Mouse (Mus musculus) gastrocnemius, postnatal 14 days (tissue): Measurements from ENCODE around the gene Lrrc18. TPM values are rescaled to one million over a fixed set of nuclear protein-coding genes. Genes with fewer than 3 reads are reported as not detected.

Source experiments
- DNase-seq: peaks from one replicate; pipeline ENCODE4 v3.0.0; 2021; ENCODE audit warnings: mixed read lengths
- intact Hi-C: fragments of 180-260 bp; cut with DNase I; formaldehyde crosslinking; loops from one replicate; pipeline ENCODE4 v1.15.1; 2025; ENCODE audit warnings: low total_unique reads
- long read RNA-seq, 2 experiments: library from polyadenylated mRNA; stranded (forward); transcript quantifications; one replicate each; pipeline ENCODE4 v2.0.0; 2021
- total RNA-seq, 2 experiments: library from RNA; stranded (reverse); gene quantifications; 2 replicates each; pipeline ENCODE4 v1.2.3; 2021

Lrrc18 gene
- not detected for total RNA-seq
- long read RNA-seq, experiment 1 = 0 reads
- long read RNA-seq, experiment 2 = 0 reads

GRCm38 (mm10) chr14:32991082-32991481 is at the start of gene Lrrc18:
TSS of gene Lrrc18 (plus strand) at chr14:32991382.
- DNase-seq = no peak
- intact Hi-C loops = no loop called here

GRCm38 (mm10) chr14:32947512-32947911 is 43.7 kb upstream of the Lrrc18 start:
- intact Hi-C loops = no loop called here
- no peak for DNase-seq

- peak; percentile 86 for DNase-seq
- intact Hi-C loops = no loop called here
Observed at GRCm38 (mm10) chr14:32950312-32951301, 40.6 kb upstream of the Lrrc18 start.

GRCm38 (mm10) chr14:32956486-32956885 is 34.7 kb upstream of the Lrrc18 start:
- DNase-seq = peak; percentile 65

GRCm38 (mm10) chr14:32958671-32959070 is 32.5 kb upstream of the Lrrc18 start:
- no peak for DNase-seq
- intact Hi-C loops = no loop called here

More at GRCm38 (mm10) chr14:32956486-32956885, 34.7 kb upstream of the Lrrc18 start:
- intact Hi-C loops = no loop called here

GRCm38 (mm10) chr14:32960481-32960880 is 30.7 kb upstream of the Lrrc18 start:
- intact Hi-C loops = loop anchor here (5.0 to 10.0 kb wide), 2 partner anchors 188 to 356 kb away; no protein-coding TSS in a partner anchor

GRCm38 (mm10) chr14:32964742-32965141 is 26.4 kb upstream of the Lrrc18 start:
- DNase-seq = no peak

More at GRCm38 (mm10) chr14:32960481-32960880, 30.7 kb upstream of the Lrrc18 start:
- peak; percentile 67 for DNase-seq

GRCm38 (mm10) chr14:32970700-32971099 is 20.5 kb upstream of the Lrrc18 start:
- intact Hi-C loops = no loop called here
- DNase-seq = no peak

More at GRCm38 (mm10) chr14:32964742-32965141, 26.4 kb upstream of the Lrrc18 start:
- intact Hi-C loops = loop anchor here (5.0 to 10.0 kb wide), 2 partner anchors 192 to 360 kb away; no protein-coding TSS in a partner anchor

- no peak for DNase-seq
- intact Hi-C loops = no loop called here
Observed at GRCm38 (mm10) chr14:32984176-32984738, 6.9 kb upstream of the Lrrc18 start.

- no peak for DNase-seq
- intact Hi-C loops = no loop called here
Observed at GRCm38 (mm10) chr14:32986659-32987058, 4.5 kb upstream of the Lrrc18 start.

GRCm38 (mm10) chr14:32994954-32995636 is 3.9 kb downstream of the Lrrc18 start:
- intact Hi-C loops = no loop called here
- peak; percentile 25 for DNase-seq

- intact Hi-C loops = no loop called here
- DNase-seq = no peak
Observed at GRCm38 (mm10) chr14:32999511-32999910, 8.3 kb downstream of the Lrrc18 start.

- intact Hi-C loops = no loop called here
- no peak for DNase-seq
Observed at GRCm38 (mm10) chr14:33000112-33000979, 9.2 kb downstream of the Lrrc18 start.

- DNase-seq = no peak
- intact Hi-C loops = no loop called here
Observed at GRCm38 (mm10) chr14:33005114-33005513, 13.9 kb downstream of the Lrrc18 start.

GRCm38 (mm10) chr14:33007638-33008037 is 16.5 kb downstream of the Lrrc18 start:
- intact Hi-C loops = no loop called here
- no peak for DNase-seq

GRCm38 (mm10) chr14:33019050-33019449 is 27.9 kb downstream of the Lrrc18 start:
- DNase-seq = no peak
- intact Hi-C loops = no loop called here

- DNase-seq = peak; percentile 30
- intact Hi-C loops = no loop called here
Observed at GRCm38 (mm10) chr14:33019606-33020005, 28.4 kb downstream of the Lrrc18 start.

- intact Hi-C loops = loop anchor here (10.0 kb wide), 1 partner anchor 256 kb away; no protein-coding TSS in a partner anchor
- DNase-seq = no peak
Observed at GRCm38 (mm10) chr14:33030849-33031248, 39.7 kb downstream of the Lrrc18 start.

- DNase-seq = peak; percentile 31
- intact Hi-C loops = loop anchor here (10.0 kb wide), 1 partner anchor 259 kb away; no protein-coding TSS in a partner anchor
Observed at GRCm38 (mm10) chr14:33033424-33033823, 42.2 kb downstream of the Lrrc18 start.
